Mouse (Mus musculus) midbrain, embryonic 14.5 days (tissue): ENCODE results near the gene Rgma. TPM values are rescaled to one million over a fixed set of nuclear protein-coding genes. Genes with fewer than 3 reads are reported as not detected.

Source experiments
- ATAC-seq: fragments of 200-750 bp; cut with Nextera tagmentation; 2 replicates; pipeline ENCODE4 v1.8.0; 2017; ENCODE audit warnings: moderate number of reproducible peaks, moderate library complexity; ENCODE audit not compliant: low FRiP score, low TSS enrichment
- DNase-seq: peaks from one replicate; pipeline ENCODE4 v3.0.0-alpha.2; 2015
- H3K27ac ChIP-seq: fragments of 300-500 bp; sonication (generic); replicated peaks from 2 replicates; pipeline ENCODE4 v1.5.1; 2014; ENCODE audit warnings: mild to moderate bottlenecking, low read depth, low read length, moderate library complexity
- H3K27me3 ChIP-seq: fragments of 300-500 bp; sonication (generic); 2 replicates; pipeline ENCODE4 v1.6.1; 2014; ENCODE audit warnings: low read length, control low read depth, mixed read lengths; ENCODE audit not compliant: control insufficient read depth, insufficient read depth
- H3K36me3 ChIP-seq: fragments of 300-500 bp; sonication (generic); 2 replicates; pipeline ENCODE4 v1.6.1; 2014; ENCODE audit warnings: low read length, control low read depth; ENCODE audit not compliant: control insufficient read depth, insufficient read depth
- H3K4me1 ChIP-seq: fragments of 300-500 bp; sonication (generic); 2 replicates; pipeline ENCODE4 v1.6.1; 2014; ENCODE audit warnings: mild to moderate bottlenecking, antibody characterized with exemption, low read length, control low read depth; ENCODE audit not compliant: control insufficient read depth, insufficient read depth
- H3K4me2 ChIP-seq: fragments of 300-500 bp; sonication (generic); 2 replicates; pipeline ENCODE4 v1.6.1; 2014; ENCODE audit warnings: mild to moderate bottlenecking, low read length, moderate library complexity
- H3K4me3 ChIP-seq: fragments of 300-500 bp; sonication (generic); replicated peaks from 2 replicates; pipeline ENCODE4 v1.5.1; 2014; ENCODE audit warnings: low read depth, low read length
- H3K9ac ChIP-seq: fragments of 300-500 bp; sonication (generic); replicated peaks from 2 replicates; pipeline ENCODE4 v1.6.1; 2014; ENCODE audit warnings: mild to moderate bottlenecking, low read length, moderate library complexity
- H3K9me3 ChIP-seq: fragments of 300-500 bp; sonication (generic); 2 replicates; pipeline ENCODE4 v1.6.1; 2016; ENCODE audit warnings: low read length, control low read depth, mixed read lengths; ENCODE audit not compliant: control insufficient read depth
- WGBS: fragments of 180-500 bp; shearing (Covaris S2); extraction: QIAGEN DNeasy Blood & Tissue Kit; methylation state at CpG from one replicate; pipeline ENCODE4 v1.1.7; 2014; 5-methylcytosine and 5-hydroxymethylcytosine counted together
- polyA plus RNA-seq: library from polyadenylated mRNA; unstranded; fragments of >200 nt; fragmentation: Nextera tagmentation; extraction: Ambion mirVana; gene quantifications from 2 replicates; pipeline ENCODE4 v1.2.1, GENCODE M21; 2014

The Rgma gene
- polyA plus RNA-seq: 46.4 and 59.4 TPM in 2 replicates

GRCm38 (mm10) chr7:73375257-73376100, at the start of gene Rgma:
Rgma (plus strand) TSS chr7:73375509.
- peak within 1 kb of the TSS; percentile 90 for H3K4me3 ChIP-seq
- H3K27me3 ChIP-seq: no peaks in the 10 kb centered on the region
- H3K4me2 ChIP-seq: peak within 1 kb of the TSS; percentile 80
- under 1% methylated on average over 59 of the region's 85 CpGs for WGBS
- peaks cover 55% of the 10 kb centered on the region for H3K4me1 ChIP-seq
- peak; percentile 88 for ATAC-seq
- peak; percentile 93 for DNase-seq
- no peaks in the 10 kb centered on the region for H3K9me3 ChIP-seq
- peak within 1 kb of the TSS; percentile 95 for H3K9ac ChIP-seq
- peak within 1 kb of the TSS; percentile 98 for H3K27ac ChIP-seq
- no peaks in the 10 kb centered on the region for H3K36me3 ChIP-seq

GRCm38 (mm10) chr7:73326236-73326635, 49.1 kb upstream of the Rgma start:
- Histone ChIP-seq H3K27ac (no peak overlapping the region), H3K4me3 (no peak overlapping the region), H3K9ac (no peak overlapping the region), H3K27me3 (no peaks in the 10 kb centered on the region), H3K9me3 (no peaks in the 10 kb centered on the region), H3K4me1 (no peaks in the 10 kb centered on the region; the same call in 1 of the 2 replicates), H3K4me2 (no peak overlapping the region), H3K36me3 (no peaks in the 10 kb centered on the region)
- ATAC-seq (no peak), DNase-seq (no peak)
- 94% methylated on average over 14 of the region's 14 CpGs for WGBS

- ATAC-seq: no peak
- no peak for DNase-seq
- no peaks in the 10 kb centered on the region for H3K9me3 ChIP-seq
- no peak overlapping the region for H3K9ac ChIP-seq
- WGBS: 93% methylated on average over 11 of the region's 11 CpGs
- no peaks in the 10 kb centered on the region; the same call in 1 of the 2 replicates for H3K4me1 ChIP-seq
- no peak overlapping the region for H3K27ac ChIP-seq
- H3K27me3 ChIP-seq: no peaks in the 10 kb centered on the region
- H3K4me2 ChIP-seq: no peak overlapping the region
- no peaks in the 10 kb centered on the region for H3K36me3 ChIP-seq
- H3K4me3 ChIP-seq: no peak overlapping the region
Measured at GRCm38 (mm10) chr7:73326680-73327079, 48.6 kb upstream of the Rgma start.

GRCm38 (mm10) chr7:73327193-73327592, 48.1 kb upstream of the Rgma start:
- ATAC-seq (no peak), DNase-seq (no peak)
- Histone ChIP-seq H3K4me2 (no peak overlapping the region), H3K36me3 (no peaks in the 10 kb centered on the region), H3K27me3 (no peaks in the 10 kb centered on the region), H3K27ac (no peak overlapping the region), H3K9me3 (no peaks in the 10 kb centered on the region), H3K4me3 (no peak overlapping the region), H3K4me1 (no peaks in the 10 kb centered on the region; the same call in 1 of the 2 replicates), H3K9ac (no peak overlapping the region)
- 82% methylated on average over 8 of the region's 8 CpGs for WGBS

GRCm38 (mm10) chr7:73327652-73328051, 47.7 kb upstream of the Rgma start:
- Histone ChIP-seq H3K27ac (no peak overlapping the region), H3K4me2 (no peak overlapping the region), H3K9ac (no peak overlapping the region), H3K4me3 (no peak overlapping the region), H3K36me3 (no peaks in the 10 kb centered on the region), H3K9me3 (no peaks in the 10 kb centered on the region), H3K27me3 (no peaks in the 10 kb centered on the region), H3K4me1 (no peaks in the 10 kb centered on the region; the same call in 1 of the 2 replicates)
- 95% methylated on average over 5 of the region's 5 CpGs for WGBS
- ATAC-seq (no peak), DNase-seq (no peak)

GRCm38 (mm10) chr7:73328653-73329207, 46.6 kb upstream of the Rgma start:
- no peak overlapping the region for H3K4me3 ChIP-seq
- no peak for DNase-seq
- no peaks in the 10 kb centered on the region for H3K36me3 ChIP-seq
- WGBS: 39% methylated on average over 5 of the region's 5 CpGs
- no peak for ATAC-seq
- no peaks in the 10 kb centered on the region; the same call in 1 of the 2 replicates for H3K4me1 ChIP-seq
- H3K4me2 ChIP-seq: no peak overlapping the region
- no peak overlapping the region for H3K27ac ChIP-seq
- no peak overlapping the region for H3K9ac ChIP-seq
- no peaks in the 10 kb centered on the region for H3K9me3 ChIP-seq
- no peaks in the 10 kb centered on the region for H3K27me3 ChIP-seq

GRCm38 (mm10) chr7:73330754-73331153, 44.6 kb upstream of the Rgma start:
- H3K4me2 ChIP-seq: no peak overlapping the region
- H3K4me3 ChIP-seq: no peak overlapping the region
- no peaks in the 10 kb centered on the region for H3K27me3 ChIP-seq
- no peaks in the 10 kb centered on the region; the same call in 1 of the 2 replicates for H3K4me1 ChIP-seq
- no peak for ATAC-seq
- 96% methylated on average over 12 of the region's 12 CpGs for WGBS
- no peak overlapping the region for H3K27ac ChIP-seq
- H3K9me3 ChIP-seq: no peaks in the 10 kb centered on the region
- DNase-seq: no peak
- no peak overlapping the region for H3K9ac ChIP-seq
- no peaks in the 10 kb centered on the region for H3K36me3 ChIP-seq

- H3K36me3 ChIP-seq: no peaks in the 10 kb centered on the region
- no peak overlapping the region for H3K4me3 ChIP-seq
- no peak for ATAC-seq
- no peak overlapping the region for H3K27ac ChIP-seq
- 68% methylated on average over 7 of the region's 7 CpGs for WGBS
- H3K9me3 ChIP-seq: no peaks in the 10 kb centered on the region
- H3K27me3 ChIP-seq: no peaks in the 10 kb centered on the region
- no peak overlapping the region for H3K9ac ChIP-seq
- no peak overlapping the region for H3K4me2 ChIP-seq
- H3K4me1 ChIP-seq: no peaks in the 10 kb centered on the region; the same call in 1 of the 2 replicates
- no peak for DNase-seq
Measured at GRCm38 (mm10) chr7:73331645-73332044, 43.7 kb upstream of the Rgma start.
